Mouse (Mus musculus): ENCODE measurements at regions not wholly inside any gene's neighbourhood (a gene's known extent, or its start where the extent isn't known, plus 50 kb on each side); places are given as distances from the start of the nearest gene placed in this dataset.

DNA sequence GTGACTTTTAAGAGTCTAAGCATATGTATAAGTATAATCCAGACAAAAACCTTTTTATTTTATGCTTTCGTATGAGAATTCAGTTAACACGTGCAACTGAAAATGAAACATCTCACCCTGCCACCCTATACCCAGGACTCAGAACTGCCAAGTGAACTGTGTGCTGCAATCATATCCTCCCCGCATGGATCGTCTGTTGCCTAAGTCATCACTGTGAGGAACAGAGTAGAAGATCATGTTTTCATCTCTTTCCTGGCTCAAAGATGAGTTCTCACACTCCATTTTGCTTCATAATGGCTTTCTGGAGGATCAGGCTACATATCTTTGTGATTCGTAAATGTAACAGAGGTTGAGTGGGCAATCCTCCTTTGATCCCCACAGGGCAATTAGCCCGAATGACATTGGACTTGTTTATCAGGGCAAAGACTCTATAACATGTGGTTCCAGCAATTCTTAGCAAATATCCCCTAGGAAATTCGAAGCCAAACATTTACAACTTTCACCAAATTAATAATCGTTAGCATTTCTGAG lies 325.9 kb downstream of the Epha7 start:
- 65% methylated on average over 8 of the region's 8 CpGs for WGBS (ENCODE audit: insufficient replicate concordance)
- H3K27ac ChIP-seq (replicated peaks), result no peak overlapping the region
- H3K27me3 ChIP-seq, result no peaks in the 10 kb centered on the region
- H3K9me3 ChIP-seq (replicated peaks), result no peaks in the 10 kb centered on the region
- ATAC-seq (ENCODE audit: insufficient read depth), result no peak
- no peaks in the 10 kb centered on the region for H3K36me3 ChIP-seq (replicated peaks)
- H3K4me2 ChIP-seq, result no peak overlapping the region
- H3K4me1 ChIP-seq (replicated peaks), result no peaks in the 10 kb centered on the region
- H3K9ac ChIP-seq, result no peak overlapping the region
- H3K4me3 ChIP-seq (replicated peaks), result no peak overlapping the region

DNA sequence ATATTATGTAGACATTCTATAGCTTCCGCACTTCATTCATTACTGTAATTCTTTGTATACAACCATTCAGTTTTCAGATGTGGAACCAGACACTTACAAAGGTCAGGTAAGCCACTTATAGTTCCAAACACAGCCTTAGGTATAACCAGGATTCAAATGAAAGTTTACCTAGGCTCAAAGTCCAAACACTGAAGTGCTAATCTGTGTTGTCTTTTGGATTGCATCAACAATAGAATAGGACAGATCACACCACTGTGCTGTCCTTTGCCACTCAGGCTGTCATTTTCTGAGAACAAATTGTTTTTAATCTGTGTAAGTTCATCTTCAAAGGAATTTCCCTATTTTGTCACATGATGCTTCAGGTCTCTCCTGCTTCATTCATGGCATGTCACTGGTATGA lies 330.5 kb downstream of the Epha7 start:
- ATAC-seq (ENCODE audit: insufficient read depth), result no peak
- H3K9me3 ChIP-seq (replicated peaks), result no peaks in the 10 kb centered on the region

DNA sequence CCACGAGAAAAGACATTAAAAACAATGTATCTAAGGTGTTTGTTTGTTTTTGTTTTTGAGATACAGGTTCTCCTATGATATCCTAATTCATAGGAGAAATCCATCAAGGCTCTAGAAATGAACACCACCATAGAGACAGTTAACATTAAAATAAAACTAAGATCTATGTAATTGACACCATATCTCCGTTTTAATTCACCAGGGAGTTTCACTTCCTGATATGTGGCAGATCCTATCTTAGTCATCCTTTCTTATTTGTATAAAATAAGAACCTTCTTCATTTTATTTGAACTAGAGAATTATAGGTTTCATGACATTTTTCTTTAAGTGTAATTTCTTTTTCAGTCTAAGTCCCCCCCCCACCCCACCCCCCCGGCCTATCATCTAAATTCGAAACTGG lies 332.3 kb downstream of the Epha7 start:
- no peaks in the 10 kb centered on the region for H3K4me1 ChIP-seq (replicated peaks)
- no peaks in the 10 kb centered on the region for H3K36me3 ChIP-seq (replicated peaks)
- WGBS (ENCODE audit: insufficient replicate concordance), result 66% methylated on average over 4 of the region's 4 CpGs
- no peak for ATAC-seq (ENCODE audit: insufficient read depth)
- H3K4me2 ChIP-seq, result no peak overlapping the region
- no peak overlapping the region for H3K27ac ChIP-seq (replicated peaks)
- H3K27me3 ChIP-seq, result no peaks in the 10 kb centered on the region
- no peak overlapping the region for H3K4me3 ChIP-seq (replicated peaks)
- H3K9me3 ChIP-seq (replicated peaks), result no peaks in the 10 kb centered on the region
- no peak overlapping the region for H3K9ac ChIP-seq

More for the DNA sequence above, 330.5 kb downstream of the Epha7 start:
- Histone ChIP-seq H3K9ac (no peak overlapping the region), H3K36me3 (replicated peaks) (no peaks in the 10 kb centered on the region), H3K27ac (replicated peaks) (no peak overlapping the region), H3K4me3 (replicated peaks) (no peak overlapping the region), H3K4me1 (replicated peaks) (no peaks in the 10 kb centered on the region), H3K27me3 (no peaks in the 10 kb centered on the region), H3K4me2 (no peak overlapping the region)
- 66% methylated on average over 1 of the region's 1 CpGs for WGBS (ENCODE audit: insufficient replicate concordance)

DNA sequence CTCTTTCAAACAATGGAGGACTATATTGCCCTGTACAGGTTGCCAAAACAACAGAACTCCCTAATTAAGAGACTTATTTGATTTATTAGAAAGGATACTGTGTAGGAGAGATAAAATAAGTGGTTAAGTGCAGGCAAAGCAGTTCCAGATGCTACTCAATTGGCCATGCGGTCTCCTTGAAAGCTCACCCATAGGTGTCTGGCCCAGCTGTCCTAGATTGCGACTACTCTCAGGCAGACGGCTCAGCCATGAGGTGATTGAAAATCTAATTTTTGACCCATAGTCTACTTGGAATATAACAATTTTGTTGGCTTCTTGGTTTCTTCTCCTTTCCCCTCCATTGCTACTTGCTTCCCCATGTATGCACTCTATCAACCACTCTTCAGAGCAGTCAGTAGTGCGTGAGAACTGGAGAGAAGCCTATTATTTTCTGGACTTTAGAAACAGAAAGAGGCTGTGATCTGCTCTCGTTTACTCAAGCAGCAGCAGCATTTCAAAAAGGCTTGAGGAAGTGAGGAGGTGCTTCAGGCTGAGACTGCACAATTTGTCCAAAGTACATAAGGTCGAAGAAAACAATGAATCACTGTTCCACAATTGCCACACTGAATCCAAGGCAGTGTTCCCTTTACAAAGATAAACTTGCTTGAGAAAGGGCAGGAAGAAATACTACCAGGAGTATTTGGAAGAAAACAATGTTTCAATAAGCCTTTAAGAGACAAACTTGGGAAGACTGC lies 339.4 kb downstream of the Epha7 start:
- no peak overlapping the region for H3K4me3 ChIP-seq (replicated peaks)
- WGBS (ENCODE audit: insufficient replicate concordance), result 64% methylated on average over 6 of the region's 6 CpGs
- H3K27me3 ChIP-seq, result no peaks in the 10 kb centered on the region
- H3K4me1 ChIP-seq (replicated peaks), result no peaks in the 10 kb centered on the region
- no peak overlapping the region for H3K4me2 ChIP-seq
- H3K9ac ChIP-seq, result no peak overlapping the region
- ATAC-seq (ENCODE audit: insufficient read depth), result no peak
- H3K27ac ChIP-seq (replicated peaks), result no peak overlapping the region
- no peaks in the 10 kb centered on the region for H3K9me3 ChIP-seq (replicated peaks)
- H3K36me3 ChIP-seq (replicated peaks), result no peaks in the 10 kb centered on the region

DNA sequence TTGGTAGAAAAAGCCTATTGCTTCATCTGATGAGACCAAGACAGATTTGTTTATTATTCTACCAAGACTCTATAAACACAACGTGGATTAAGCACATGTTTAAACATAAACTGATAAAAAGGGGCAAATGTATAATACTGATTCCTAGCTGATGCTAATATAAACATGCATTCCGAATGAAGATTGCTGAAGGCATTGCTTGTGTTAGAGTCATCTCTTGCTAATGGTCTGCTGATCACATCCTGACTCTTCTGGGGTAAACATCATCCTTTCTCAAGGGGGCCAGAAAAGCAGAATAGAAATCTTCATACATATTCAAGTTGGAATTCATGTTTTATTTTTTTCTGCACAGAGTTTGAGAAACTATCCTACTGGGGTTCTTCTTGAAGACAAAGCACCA lies 369.6 kb downstream of the Epha7 start:
- Histone ChIP-seq H3K4me2 (no peak overlapping the region), H3K27me3 (no peaks in the 10 kb centered on the region), H3K4me1 (replicated peaks) (no peaks in the 10 kb centered on the region), H3K9me3 (replicated peaks) (no peaks in the 10 kb centered on the region), H3K36me3 (replicated peaks) (no peaks in the 10 kb centered on the region), H3K9ac (no peak overlapping the region), H3K27ac (replicated peaks) (no peak overlapping the region), H3K4me3 (replicated peaks) (no peak overlapping the region)
- no peak for ATAC-seq (ENCODE audit: insufficient read depth)
- WGBS (ENCODE audit: insufficient replicate concordance), result 52% methylated on average over 2 of the region's 2 CpGs

DNA sequence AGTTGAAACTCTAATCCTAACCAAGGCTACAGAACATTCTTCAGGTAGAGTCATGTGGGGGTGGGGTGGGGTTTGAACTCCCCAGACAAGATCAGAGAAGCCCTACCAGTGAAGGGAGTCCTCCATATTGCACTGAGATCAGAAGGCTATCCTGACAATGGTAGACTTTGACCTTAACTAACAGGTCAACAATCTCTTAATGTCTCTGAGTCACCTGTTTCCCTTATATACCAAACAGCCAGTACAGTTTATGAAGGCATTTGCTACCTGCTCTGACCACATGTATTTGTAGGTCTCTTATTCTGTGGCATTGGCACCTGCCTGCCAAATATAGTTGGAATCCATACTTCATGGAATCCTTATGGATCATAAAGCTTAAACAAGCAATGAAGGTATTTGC lies 370.5 kb downstream of the Epha7 start:
- H3K9ac ChIP-seq, result no peak overlapping the region
- no peak for ATAC-seq (ENCODE audit: insufficient read depth)

DNA sequence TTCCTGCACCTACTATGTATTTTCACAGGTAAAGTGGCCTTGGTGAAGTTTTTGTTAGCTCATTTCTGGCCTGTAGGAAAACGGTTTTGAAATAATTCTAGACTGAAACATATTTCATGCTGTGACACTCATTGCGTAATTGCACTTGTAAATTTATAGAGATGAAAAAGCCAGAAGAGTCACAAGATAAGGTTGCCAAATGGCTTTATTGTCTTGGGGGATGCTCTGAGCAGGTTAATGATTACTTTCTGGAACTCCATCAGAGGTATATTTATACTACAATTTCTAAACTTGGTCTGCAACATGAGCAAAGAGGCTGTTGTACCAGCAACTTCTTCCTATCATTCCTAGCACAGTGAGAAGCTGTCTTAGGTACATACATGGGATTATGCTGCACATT lies 370.9 kb downstream of the Epha7 start:
- WGBS (ENCODE audit: insufficient replicate concordance), result 59% methylated on average over 2 of the region's 2 CpGs
- Histone ChIP-seq H3K27me3 (no peaks in the 10 kb centered on the region), H3K4me1 (replicated peaks) (no peaks in the 10 kb centered on the region), H3K4me2 (no peak overlapping the region), H3K4me3 (replicated peaks) (no peak overlapping the region), H3K9ac (no peak overlapping the region), H3K27ac (replicated peaks) (no peak overlapping the region), H3K36me3 (replicated peaks) (no peaks in the 10 kb centered on the region), H3K9me3 (replicated peaks) (no peaks in the 10 kb centered on the region)
- no peak for ATAC-seq (ENCODE audit: insufficient read depth)

More for the DNA sequence above, 370.5 kb downstream of the Epha7 start:
- Histone ChIP-seq H3K27ac (replicated peaks) (no peak overlapping the region), H3K9me3 (replicated peaks) (no peaks in the 10 kb centered on the region), H3K27me3 (no peaks in the 10 kb centered on the region), H3K4me3 (replicated peaks) (no peak overlapping the region), H3K36me3 (replicated peaks) (no peaks in the 10 kb centered on the region), H3K4me1 (replicated peaks) (no peaks in the 10 kb centered on the region), H3K4me2 (no peak overlapping the region)

DNA sequence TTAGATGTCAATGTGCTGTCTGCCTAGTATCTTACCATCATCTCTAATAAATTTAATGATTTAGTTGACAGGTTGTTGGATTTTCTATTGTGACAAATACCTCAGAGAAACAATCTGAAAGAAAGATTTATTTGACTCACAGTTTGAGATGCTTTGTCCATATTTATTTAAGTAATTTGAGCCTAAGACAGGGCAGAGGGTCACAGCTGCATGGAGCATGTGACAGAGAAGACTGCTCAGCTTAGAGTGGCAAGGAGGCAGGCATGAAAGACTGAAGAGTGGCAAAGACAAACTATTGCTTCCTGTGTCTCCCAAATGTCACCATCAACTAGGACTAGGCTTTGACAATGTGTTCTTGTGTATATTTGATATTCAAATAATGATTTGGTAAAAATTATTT lies 388.0 kb downstream of the Epha7 start:
- Histone ChIP-seq H3K9me3 (replicated peaks) (no peaks in the 10 kb centered on the region), H3K36me3 (replicated peaks) (no peaks in the 10 kb centered on the region), H3K27ac (replicated peaks) (no peak overlapping the region), H3K4me2 (no peak overlapping the region), H3K4me1 (replicated peaks) (no peaks in the 10 kb centered on the region), H3K9ac (no peak overlapping the region), H3K27me3 (no peaks in the 10 kb centered on the region), H3K4me3 (replicated peaks) (no peak overlapping the region)
- ATAC-seq (ENCODE audit: insufficient read depth), result no peak

Data from liver, embryonic 15.5 days (tissue).